Mouse (Mus musculus): ENCODE data around the gene Ces1g. TPM values are rescaled to one million over a fixed set of nuclear protein-coding genes. Genes with fewer than 3 reads are reported as not detected.

Ces1g gene
- total RNA-seq, 1 experiment = 0.09 TPM

DNA sequence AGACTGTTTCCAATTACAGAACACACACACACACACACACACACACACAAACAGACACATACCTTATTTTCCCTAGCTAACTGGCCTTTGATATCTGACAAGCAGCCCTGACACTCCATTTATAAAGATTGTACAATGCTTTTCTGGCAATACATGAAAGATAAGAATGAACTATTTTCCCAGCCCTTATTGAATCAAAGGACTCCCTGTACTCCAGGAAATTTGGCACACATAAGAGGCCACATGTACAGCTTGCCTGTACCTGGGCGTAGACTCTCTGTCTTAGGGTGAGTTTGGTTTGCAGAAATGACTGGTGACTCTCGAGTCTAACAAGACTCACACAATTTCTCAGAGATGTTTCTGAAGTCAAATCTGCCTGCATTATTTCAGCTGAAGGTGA, 53.2 kb downstream of the Ces1g start:
- DNase-seq (ENCODE audit: low read depth, low spot score) = no peak
- Histone ChIP-seq H3K4me1 (ENCODE audit: control insufficient read depth in 2 of 2, insufficient read depth in 2 of 2, low read length in 2 of 2, poor library complexity in 1 of 2) (no peaks in the 10 kb centered on the region), H3K4me3 (ENCODE audit: insufficient read depth in 1 of 2, low read depth in 1 of 2, low read length in 2 of 2, poor library complexity in 1 of 2, severe bottlenecking in 1 of 2) (no peak overlapping the region), H3K9ac (ENCODE audit: insufficient read depth, low read depth, low read length, poor library complexity, severe bottlenecking) (no peak overlapping the region), H3K27ac (ENCODE audit: insufficient read depth, low read depth, low read length, poor library complexity, severe bottlenecking) (no peak overlapping the region), H3K36me3 (ENCODE audit: control insufficient read depth, insufficient read depth, low read length, poor library complexity, severe bottlenecking) (no peaks in the 10 kb centered on the region), H3K9me3 (ENCODE audit: control insufficient read depth, insufficient read depth, low read depth, low read length) (no peaks in the 10 kb centered on the region)
- no peak for TF ChIP-seq MAFK (IDR thresholded peaks at IDR 0.05; ENCODE audit: insufficient read depth, low read depth, low read length)
- in situ Hi-C loops (cut with MboI; ENCODE audit: low sequenced_read_pairs in 2 of 2, unreplicated experiment in 2 of 2) = no loop called here

DNA sequence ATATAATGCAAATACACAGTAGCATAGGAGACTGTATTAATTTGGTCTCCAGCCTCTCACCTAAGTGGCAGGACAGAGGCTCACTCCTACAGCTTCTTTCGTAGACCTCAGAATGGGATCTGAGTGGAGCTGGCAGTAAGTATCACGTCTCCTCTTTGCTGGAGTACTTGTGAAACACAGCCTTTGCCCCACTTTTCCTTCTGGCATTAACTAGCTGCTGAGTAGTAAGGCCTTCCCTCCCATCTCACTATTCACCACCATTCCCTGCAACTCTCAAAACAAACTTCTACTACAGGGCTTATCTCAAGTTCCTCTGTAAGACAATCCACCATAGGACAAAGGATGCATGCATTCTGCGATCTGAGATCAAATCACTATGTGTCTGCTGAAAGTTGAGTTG, 54.8 kb downstream of the Ces1g start:
- Histone ChIP-seq H3K4me1 (ENCODE audit: control insufficient read depth in 2 of 2, insufficient read depth in 2 of 2, low read length in 2 of 2, poor library complexity in 1 of 2) (no peaks in the 10 kb centered on the region), H3K36me3 (ENCODE audit: control insufficient read depth, insufficient read depth, low read length, poor library complexity, severe bottlenecking) (no peaks in the 10 kb centered on the region), H3K27ac (ENCODE audit: insufficient read depth, low read depth, low read length, poor library complexity, severe bottlenecking) (no peak overlapping the region), H3K9ac (ENCODE audit: insufficient read depth, low read depth, low read length, poor library complexity, severe bottlenecking) (no peak overlapping the region), H3K9me3 (ENCODE audit: control insufficient read depth, insufficient read depth, low read depth, low read length) (no peaks in the 10 kb centered on the region), H3K4me3 (ENCODE audit: insufficient read depth in 1 of 2, low read depth in 1 of 2, low read length in 2 of 2, poor library complexity in 1 of 2, severe bottlenecking in 1 of 2) (no peak overlapping the region)
- no peak for TF ChIP-seq ZNF384 (IDR thresholded peaks at IDR 0.05; ENCODE audit: low read depth, low read length)
- no peak for TF ChIP-seq HCFC1 (IDR thresholded peaks at IDR 0.05; ENCODE audit: borderline replicate concordance, insufficient read depth, low read length)
- no peak for TF ChIP-seq CHD2 (IDR thresholded peaks at IDR 0.05; ENCODE audit: low read depth, low read length)
- TF ChIP-seq ZC3H11A (IDR thresholded peaks at IDR 0.05; ENCODE audit: borderline replicate concordance, low read depth, low read length) = no peak
- in situ Hi-C loops (cut with MboI; ENCODE audit: low sequenced_read_pairs in 2 of 2, unreplicated experiment in 2 of 2) = no loop called here
- no peak for DNase-seq (ENCODE audit: low read depth, low spot score)

DNA sequence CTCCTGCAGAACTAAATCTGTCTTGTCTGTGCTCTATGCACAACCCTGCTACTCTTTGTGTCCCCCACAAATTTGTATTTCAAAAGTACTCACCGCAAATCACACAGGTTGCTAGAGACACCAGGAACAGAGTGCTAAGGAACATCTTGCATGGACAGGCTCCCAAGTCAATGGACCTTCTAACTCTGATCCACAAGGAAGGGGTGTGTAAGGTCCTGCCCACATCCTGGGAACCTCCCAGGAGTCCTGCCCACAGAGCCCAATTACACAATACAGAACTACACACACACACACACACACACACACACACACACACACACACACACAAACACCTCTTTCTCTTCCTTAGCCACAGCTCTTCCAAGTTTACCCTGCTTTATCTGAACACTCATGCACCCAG, 57.6 kb downstream of the Ces1g start, which contains the start of gene Ces1f:
Gene Ces1f (minus strand): TSS at position 192 of the 400 bp plus-strand sequence.
- TF ChIP-seq ZC3H11A (IDR thresholded peaks at IDR 0.05; ENCODE audit: borderline replicate concordance, low read depth, low read length) (no peak), ZNF384 (IDR thresholded peaks at IDR 0.05; ENCODE audit: low read depth, low read length) (no peak), MAFK (IDR thresholded peaks at IDR 0.05; ENCODE audit: insufficient read depth, low read depth, low read length) (no peak), CHD2 (IDR thresholded peaks at IDR 0.05; ENCODE audit: low read depth, low read length) (no peak), HCFC1 (IDR thresholded peaks at IDR 0.05; ENCODE audit: borderline replicate concordance, insufficient read depth, low read length) (no peak)
- H3K9ac ChIP-seq (ENCODE audit: insufficient read depth, low read depth, low read length, poor library complexity, severe bottlenecking) = no peak within 1 kb of the TSS
- no peaks in the 10 kb centered on the region for H3K9me3 ChIP-seq (ENCODE audit: control insufficient read depth, insufficient read depth, low read depth, low read length)
- no peaks in the 10 kb centered on the region for H3K36me3 ChIP-seq (ENCODE audit: control insufficient read depth, insufficient read depth, low read length, poor library complexity, severe bottlenecking)
- no peak within 1 kb of the TSS for H3K4me3 ChIP-seq (ENCODE audit: insufficient read depth in 1 of 2, low read depth in 1 of 2, low read length in 2 of 2, poor library complexity in 1 of 2, severe bottlenecking in 1 of 2)
- in situ Hi-C loops (cut with MboI; ENCODE audit: low sequenced_read_pairs in 2 of 2, unreplicated experiment in 2 of 2) = no loop called here
- no peaks in the 10 kb centered on the region for H3K4me1 ChIP-seq (ENCODE audit: control insufficient read depth in 2 of 2, insufficient read depth in 2 of 2, low read length in 2 of 2, poor library complexity in 1 of 2)
- no peak within 1 kb of the TSS for H3K27ac ChIP-seq (ENCODE audit: insufficient read depth, low read depth, low read length, poor library complexity, severe bottlenecking)
- DNase-seq (ENCODE audit: low read depth, low spot score) = no peak

DNA sequence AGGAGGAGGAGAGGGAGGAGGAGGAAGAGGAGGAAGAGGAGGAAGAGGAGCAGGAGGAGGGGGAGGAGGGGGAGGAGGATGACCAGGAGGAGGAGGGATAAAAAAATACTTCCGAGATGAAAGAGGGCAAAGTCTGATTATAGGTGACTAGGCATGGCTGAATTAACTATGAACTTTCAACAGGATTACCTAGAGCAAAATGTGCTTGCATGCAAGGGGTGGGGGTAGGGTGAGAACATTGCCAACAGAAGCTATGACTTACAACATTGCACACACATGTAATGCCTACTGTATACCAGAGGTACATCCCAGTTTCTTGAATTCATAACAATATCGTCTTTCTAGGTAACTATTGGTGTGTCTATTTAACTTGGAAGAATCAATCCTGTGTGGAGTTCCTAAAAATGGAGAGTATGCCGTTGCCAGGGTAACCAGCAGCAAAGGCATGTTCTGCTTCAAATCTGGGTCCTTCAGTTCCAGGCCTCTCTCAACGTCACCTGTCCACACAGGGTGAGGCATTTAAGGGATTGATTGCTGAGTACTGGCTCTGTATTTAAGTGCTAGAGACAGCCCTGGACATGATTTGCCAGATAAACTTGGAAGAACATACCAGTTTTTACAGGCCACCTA, 58.8 kb downstream of the Ces1g start:
- no peaks in the 10 kb centered on the region for H3K4me1 ChIP-seq (ENCODE audit: control insufficient read depth in 2 of 2, insufficient read depth in 2 of 2, low read length in 2 of 2, poor library complexity in 1 of 2)
- no peaks in the 10 kb centered on the region for H3K36me3 ChIP-seq (ENCODE audit: control insufficient read depth, insufficient read depth, low read length, poor library complexity, severe bottlenecking)
- no peak overlapping the region for H3K27ac ChIP-seq (ENCODE audit: insufficient read depth, low read depth, low read length, poor library complexity, severe bottlenecking)
- TF ChIP-seq ZNF384 (IDR thresholded peaks at IDR 0.05; ENCODE audit: low read depth, low read length) (no peak), ZC3H11A (IDR thresholded peaks at IDR 0.05; ENCODE audit: borderline replicate concordance, low read depth, low read length) (no peak), MAFK (IDR thresholded peaks at IDR 0.05; ENCODE audit: insufficient read depth, low read depth, low read length) (no peak), HCFC1 (IDR thresholded peaks at IDR 0.05; ENCODE audit: borderline replicate concordance, insufficient read depth, low read length) (no peak), CHD2 (IDR thresholded peaks at IDR 0.05; ENCODE audit: low read depth, low read length) (no peak)
- no peaks in the 10 kb centered on the region for H3K9me3 ChIP-seq (ENCODE audit: control insufficient read depth, insufficient read depth, low read depth, low read length)
- in situ Hi-C loops (cut with MboI; ENCODE audit: low sequenced_read_pairs in 2 of 2, unreplicated experiment in 2 of 2) = no loop called here
- H3K9ac ChIP-seq (ENCODE audit: insufficient read depth, low read depth, low read length, poor library complexity, severe bottlenecking) = no peak overlapping the region
- no peak overlapping the region for H3K4me3 ChIP-seq (ENCODE audit: insufficient read depth in 1 of 2, low read depth in 1 of 2, low read length in 2 of 2, poor library complexity in 1 of 2, severe bottlenecking in 1 of 2)
- DNase-seq (ENCODE audit: low read depth, low spot score) = no peak

- H3K27ac ChIP-seq (ENCODE audit: insufficient read depth, low read depth, low read length, poor library complexity, severe bottlenecking) = no peak overlapping the region
- H3K36me3 ChIP-seq (ENCODE audit: control insufficient read depth, insufficient read depth, low read length, poor library complexity, severe bottlenecking) = no peaks in the 10 kb centered on the region
- H3K9ac ChIP-seq (ENCODE audit: insufficient read depth, low read depth, low read length, poor library complexity, severe bottlenecking) = no peak overlapping the region
- in situ Hi-C loops (cut with MboI; ENCODE audit: low sequenced_read_pairs in 2 of 2, unreplicated experiment in 2 of 2) = no loop called here
- H3K9me3 ChIP-seq (ENCODE audit: control insufficient read depth, insufficient read depth, low read depth, low read length) = no peaks in the 10 kb centered on the region
- no peaks in the 10 kb centered on the region for H3K4me1 ChIP-seq (ENCODE audit: control insufficient read depth in 2 of 2, insufficient read depth in 2 of 2, low read length in 2 of 2, poor library complexity in 1 of 2)
- DNase-seq (ENCODE audit: low read depth, low spot score) = no peak
- TF ChIP-seq ZNF384 (IDR thresholded peaks at IDR 0.05; ENCODE audit: low read depth, low read length) (no peak), CHD2 (IDR thresholded peaks at IDR 0.05; ENCODE audit: low read depth, low read length) (no peak), MAFK (IDR thresholded peaks at IDR 0.05; ENCODE audit: insufficient read depth, low read depth, low read length) (no peak), HCFC1 (IDR thresholded peaks at IDR 0.05; ENCODE audit: borderline replicate concordance, insufficient read depth, low read length) (no peak), ZC3H11A (IDR thresholded peaks at IDR 0.05; ENCODE audit: borderline replicate concordance, low read depth, low read length) (no peak)
- H3K4me3 ChIP-seq (ENCODE audit: insufficient read depth in 1 of 2, low read depth in 1 of 2, low read length in 2 of 2, poor library complexity in 1 of 2, severe bottlenecking in 1 of 2) = no peak overlapping the region
Observed at GRCm38 (mm10) chr8:93274609-93275008, 62.5 kb downstream of the Ces1g start.
